9 mouse cellular contexts compared by ENCODE assay signal in the genomic region with DNA sequence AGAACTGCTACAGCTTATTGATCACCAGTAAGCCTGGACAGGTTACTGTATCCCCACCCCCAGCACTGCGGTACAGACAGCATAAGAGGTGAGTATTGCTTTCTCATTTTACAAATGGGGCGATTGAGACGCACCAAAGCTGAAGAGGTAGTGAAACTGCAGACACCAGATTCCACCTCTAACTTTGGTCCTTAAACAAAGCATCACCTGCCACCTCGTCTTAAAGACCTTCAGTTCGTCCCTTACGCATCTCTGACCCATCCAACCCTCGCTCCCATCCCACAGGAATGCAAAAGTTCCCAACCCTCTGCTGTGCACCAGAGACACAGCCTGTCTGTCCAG. TPM values are rescaled to one million over a fixed set of nuclear protein-coding genes. Genes with fewer than 3 reads are reported as not detected.
DNase-seq lines count a peak whose midpoint lies in the region; ATAC-seq and TF ChIP-seq lines count a peak whose summit lies in the region.
"Had no signal": no experiment of that assay in that cellular context is flagged by ENCODE, and none has a peak within 500 bp of the region (broad histone marks: within the 10 kb centered on the region; RNA-seq: fewer than 3 reads in every experiment).

No protein-coding gene starts in this region.

- H3K27ac ChIP-seq in heart, embryonic 15.5 days, result no peak overlapping the region
- no peak overlapping the region for H3K27ac ChIP-seq in ES-Bruce4 (ENCODE audit: insufficient read depth, low read length)
- no peak overlapping the region; the same call in 1 of the 2 replicates for H3K27ac ChIP-seq in forebrain, postnatal 0 days (ENCODE audit: low read depth, low read length)
- peak overlapping the region; percentile 86; the same call in 1 of the 2 replicates for H3K27ac ChIP-seq in midbrain, embryonic 10.5 days (replicated peaks)

- peaks cover 43% of the 10 kb centered on the region for H3K4me1 ChIP-seq in heart, embryonic 15.5 days (replicated peaks)
- peaks cover 2% of the 10 kb centered on the region for H3K4me1 ChIP-seq in ES-Bruce4 (ENCODE audit: control insufficient read depth, insufficient read depth, low read length)
- H3K4me1 ChIP-seq in forebrain, postnatal 0 days (ENCODE audit: insufficient read depth), result peaks cover 20% of the 10 kb centered on the region; the same call in 1 of the 2 replicates
- H3K4me1 ChIP-seq in midbrain, embryonic 10.5 days, result peaks cover 33% of the 10 kb centered on the region

- H3K36me3 ChIP-seq in heart, embryonic 15.5 days, result no peaks in the 10 kb centered on the region
- H3K36me3 ChIP-seq in ES-Bruce4 (ENCODE audit: control insufficient read depth, insufficient read depth, low read length, poor library complexity, severe bottlenecking), result no peaks in the 10 kb centered on the region
- no peaks in the 10 kb centered on the region for H3K36me3 ChIP-seq in forebrain, postnatal 0 days (ENCODE audit: insufficient read depth)
- no peaks in the 10 kb centered on the region for H3K36me3 ChIP-seq in midbrain, embryonic 10.5 days

- H3K9me3 ChIP-seq in heart, embryonic 15.5 days (replicated peaks), result no peaks in the 10 kb centered on the region
- H3K9me3 ChIP-seq in ES-Bruce4 (replicated peaks; ENCODE audit: control insufficient read depth, insufficient read depth, low read length, poor library complexity, severe bottlenecking), result no peaks in the 10 kb centered on the region
- no peaks in the 10 kb centered on the region for H3K9me3 ChIP-seq in forebrain, postnatal 0 days (ENCODE audit: low read length)
- no peaks in the 10 kb centered on the region for H3K9me3 ChIP-seq in midbrain, embryonic 10.5 days (replicated peaks)

- peak overlapping the region; percentile 98 for H3K4me2 ChIP-seq in heart, embryonic 15.5 days
- H3K4me2 ChIP-seq in forebrain, postnatal 0 days (ENCODE audit: low read depth), result peak overlapping the region; percentile 93

- TF ChIP-seq POLR2A in ES-Bruce4 (IDR thresholded peaks at IDR 0.05; ENCODE audit: insufficient read depth, low read length), result no peak

- H3K9ac ChIP-seq in heart, embryonic 15.5 days, result peak overlapping the region; percentile 73; the same call in 1 of the 2 replicates
- no peak overlapping the region for H3K9ac ChIP-seq in ES-Bruce4 (ENCODE audit: low read depth, poor library complexity, severe bottlenecking)
- H3K9ac ChIP-seq in forebrain, postnatal 0 days, result peak overlapping the region; percentile 60

- H3K4me3 ChIP-seq in heart, embryonic 15.5 days, result peak overlapping the region; percentile 77
- H3K4me3 ChIP-seq in ES-Bruce4 (ENCODE audit: low read depth, low read length), result peak overlapping the region; percentile 70; the same call in 1 of the 2 replicates
- peak overlapping the region; percentile 66 for H3K4me3 ChIP-seq in forebrain, postnatal 0 days (ENCODE audit: low read depth, low read length)
- peak overlapping the region; percentile 78 for H3K4me3 ChIP-seq in midbrain, embryonic 10.5 days

- 49% methylated on average over 7 of the region's 7 CpGs for WGBS in heart, embryonic 15.5 days
- 29% methylated on average over 7 of the region's 7 CpGs for WGBS in forebrain, postnatal 0 days
- 53% methylated on average over 7 of the region's 7 CpGs for WGBS in midbrain, embryonic 10.5 days

- DNase-seq in heart, adult 18-20 months, result no peak
- DNase-seq in forebrain, postnatal 0 days, result no peak
- DNase-seq in midbrain, embryonic 10.5 days (ENCODE audit: low spot score), result no peak
- DNase-seq in ovary, postnatal 14 days (ENCODE audit: low spot score), result no peak
- no peak for DNase-seq in embryo, embryonic 10.5 days (ENCODE audit: low spot score)
- no peak for DNase-seq in urinary bladder, postnatal 4 days (ENCODE audit: low spot score in 2 of 2)

- no peak for TF ChIP-seq EP300 in ES-Bruce4 (IDR thresholded peaks at IDR 0.05; ENCODE audit: insufficient read depth, low read depth, low read length)

- ATAC-seq in heart, embryonic 15.5 days (replicated peaks; ENCODE audit: insufficient number of reproducible peaks, insufficient read depth, low FRiP score, low read depth), result no peak
- ATAC-seq in forebrain, postnatal 0 days, result no peak

- peaks cover 9% of the 10 kb centered on the region for H3K27me3 ChIP-seq in heart, embryonic 15.5 days
- no peaks in the 10 kb centered on the region for H3K27me3 ChIP-seq in ES-Bruce4 (ENCODE audit: control insufficient read depth, insufficient read depth, low read length, poor library complexity, severe bottlenecking)
- H3K27me3 ChIP-seq in forebrain, postnatal 0 days (ENCODE audit: insufficient read depth, low read length), result no peaks in the 10 kb centered on the region
- peaks cover 54% of the 10 kb centered on the region for H3K27me3 ChIP-seq in midbrain, embryonic 10.5 days (ENCODE audit: low read depth, poor library complexity, severe bottlenecking)

- TF ChIP-seq CTCF in ES-Bruce4 (IDR thresholded peaks at IDR 0.05; ENCODE audit: low read depth, low read length), result no peak
- no peak for TF ChIP-seq CTCF in forebrain, postnatal 0 days (IDR thresholded peaks at IDR 0.05; ENCODE audit: low read depth)

RNA-seq across cellular contexts. Expression of a gene that starts 1.6 kb away (rescaled TPM):
- 8.8 and 12.1 TPM in 2 replicates for polyA plus RNA-seq in heart, embryonic 15.5 days (2015; fragmentation: Nextera tagmentation; extraction: Ambion mirVana)
- 100 to 1,000 TPM; 261 to 288 TPM for total RNA-seq in heart, adult 18-20 months (2021)
- 9.8 and 10.4 TPM in 2 replicates for polyA plus RNA-seq in ES-Bruce4 (2011; ENCODE audit: insufficient read depth, insufficient read length, low read depth, missing spikeins)
- 16.9 and 17.8 TPM in 2 replicates for total RNA-seq in forebrain, postnatal 0 days (2014; rRNA removed)
- polyA plus RNA-seq in forebrain, postnatal 0 days (2015; fragmentation: Nextera tagmentation; extraction: Ambion mirVana), result 8.2 and 14.1 TPM in 2 replicates
- polyA plus RNA-seq in midbrain, embryonic 10.5 days (2016; fragmentation: Nextera tagmentation; extraction: Ambion mirVana), result 9.2 and 20.5 TPM in 2 replicates

RNA-seq across cellular contexts. Expression of a gene that starts 22.5 kb away (rescaled TPM):
- polyA plus RNA-seq in heart, embryonic 15.5 days (2015; fragmentation: Nextera tagmentation; extraction: Ambion mirVana), result not detected in 2 replicates
- under 1 TPM in 1 of 2 experiments, not detected in 1; 0.10 TPM for total RNA-seq in heart, adult 18-20 months (2021)
- polyA plus RNA-seq in ES-Bruce4 (2011; ENCODE audit: insufficient read depth, insufficient read length, low read depth, missing spikeins), result 0.57 and 0.58 TPM in 2 replicates
- total RNA-seq in forebrain, postnatal 0 days (2014; rRNA removed), result not detected in 2 replicates
- polyA plus RNA-seq in forebrain, postnatal 0 days (2015; fragmentation: Nextera tagmentation; extraction: Ambion mirVana), result 0.06 and 0.13 TPM in 2 replicates
- 0.19 and 0.56 TPM in 2 replicates for polyA plus RNA-seq in midbrain, embryonic 10.5 days (2016; fragmentation: Nextera tagmentation; extraction: Ambion mirVana)
- total RNA-seq: megakaryocyte progenitor cell, adult 5-6 weeks had no signal

RNA-seq across cellular contexts. Expression of a gene that starts 58.3 kb away (rescaled TPM):
- 23.4 and 30.7 TPM in 2 replicates for polyA plus RNA-seq in heart, embryonic 15.5 days (2015; fragmentation: Nextera tagmentation; extraction: Ambion mirVana)
- 10 to 100 TPM; 62.2 to 67.1 TPM for total RNA-seq in heart, adult 18-20 months (2021)
- polyA plus RNA-seq in ES-Bruce4 (2011; ENCODE audit: insufficient read depth, insufficient read length, low read depth, missing spikeins), result 9.0 and 10.0 TPM in 2 replicates
- 40.9 and 43.0 TPM in 2 replicates for total RNA-seq in forebrain, postnatal 0 days (2014; rRNA removed)
- polyA plus RNA-seq in forebrain, postnatal 0 days (2015; fragmentation: Nextera tagmentation; extraction: Ambion mirVana), result 53.5 and 56.1 TPM in 2 replicates
- 35.6 and 38.6 TPM in 2 replicates for polyA plus RNA-seq in midbrain, embryonic 10.5 days (2016; fragmentation: Nextera tagmentation; extraction: Ambion mirVana)
